Mouse (Mus musculus) cerebral cortex, adult 2 months (tissue): ENCODE results near the gene Acbd4.

Experiments
- WGBS: fragments of 180-500 bp; shearing (Covaris S2); methylation state at CpG from one replicate; pipeline ENCODE4 v1.1.7; 2018; 5-methylcytosine and 5-hydroxymethylcytosine counted together

The Acbd4 gene

DNA sequence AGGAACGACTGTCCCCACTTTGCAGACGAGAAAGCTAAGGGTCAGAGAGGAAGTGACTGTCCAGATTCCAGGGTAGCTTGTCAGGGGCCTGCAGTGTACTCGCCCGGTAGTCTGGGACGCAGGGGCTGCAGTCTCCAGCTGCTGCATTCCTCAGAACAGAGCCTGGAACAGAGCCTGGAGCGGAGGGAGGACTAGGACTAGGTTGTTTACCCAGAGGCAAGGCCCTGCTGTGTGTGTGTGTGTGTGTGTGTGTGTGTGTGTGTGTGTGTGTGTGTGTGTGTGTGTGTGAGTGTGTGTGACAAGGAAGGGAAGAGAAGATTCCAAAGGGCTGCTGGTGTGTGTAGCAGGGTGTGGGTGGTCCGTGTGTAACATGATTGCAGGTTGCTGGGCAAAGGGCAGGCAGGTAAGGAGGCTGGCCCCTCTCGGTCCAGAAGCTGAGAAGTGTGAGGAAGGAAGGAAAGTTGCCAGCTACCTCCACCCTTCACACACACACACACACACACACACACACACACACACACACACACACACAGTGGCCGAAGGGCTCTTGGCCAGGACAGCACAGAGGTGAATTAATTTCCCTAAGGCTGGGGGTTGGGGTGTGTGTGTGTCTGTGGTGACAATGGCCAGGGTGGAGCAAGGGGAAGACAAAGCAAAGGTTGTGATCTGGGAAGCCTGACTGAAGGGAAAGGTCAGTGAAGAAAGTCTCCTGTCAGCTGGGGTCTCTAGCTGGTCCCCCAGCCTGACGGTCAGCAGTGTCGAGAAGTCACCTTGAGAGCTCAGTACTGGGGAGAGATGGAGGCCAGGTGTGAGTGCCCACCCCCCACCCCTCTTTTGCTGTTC is 39.8 kb downstream of the Acbd4 start:
- 28% methylated on average over 11 of the region's 11 CpGs for WGBS

DNA sequence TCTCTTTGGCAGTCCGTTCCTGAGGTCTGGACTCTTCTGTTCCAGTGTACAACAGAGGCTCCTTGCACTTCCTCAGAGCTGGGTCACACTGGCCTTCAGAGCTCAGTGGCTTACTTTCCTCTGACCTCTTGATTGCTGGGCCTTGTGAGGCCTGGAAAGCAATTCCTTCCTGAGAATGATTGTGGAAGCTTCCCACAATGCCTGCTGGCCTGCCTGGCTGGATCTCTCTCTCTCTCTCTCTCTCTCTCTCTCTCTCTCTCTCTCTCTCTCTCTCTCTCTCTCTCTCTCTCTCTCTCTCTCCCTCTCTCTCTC is 40.4 kb downstream of the Acbd4 start:
- WGBS: 24% methylated on average over 1 of the region's 1 CpGs

DNA sequence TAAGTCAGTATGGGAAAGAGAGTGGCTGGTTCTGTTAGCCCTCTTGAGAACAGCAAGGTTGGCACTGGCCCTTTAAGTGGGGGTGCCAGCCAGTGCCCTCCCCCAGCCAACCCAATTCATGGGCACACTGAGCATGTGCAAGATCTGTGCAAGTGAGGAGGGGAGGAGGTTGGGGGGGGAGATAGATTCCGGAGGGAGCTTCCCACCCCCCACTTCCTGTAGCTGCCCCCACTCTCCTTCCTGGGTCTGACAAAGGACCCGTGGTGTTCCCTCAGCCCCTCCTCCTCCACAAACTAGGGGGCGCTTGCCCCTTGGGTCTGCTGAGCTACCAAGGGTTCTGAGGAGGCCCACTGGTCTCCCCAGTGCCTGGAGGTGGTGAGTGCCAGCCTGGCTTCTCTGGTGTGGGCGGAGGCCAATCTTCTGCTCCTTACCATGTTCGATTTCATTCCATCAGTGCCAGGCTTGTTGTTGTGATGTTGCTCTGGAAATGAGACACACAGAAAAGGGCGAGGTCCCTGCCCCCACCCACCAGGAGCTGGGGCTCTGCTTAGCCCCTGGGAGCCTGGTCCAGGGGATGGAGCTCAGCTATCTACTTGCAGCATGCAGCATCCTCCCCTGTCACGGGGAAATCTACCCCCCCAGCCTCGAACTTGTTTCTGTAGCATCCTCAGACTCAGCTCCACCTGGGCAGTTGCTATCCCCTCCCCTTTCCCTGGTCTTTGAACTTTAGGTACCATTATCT is 41.1 kb downstream of the Acbd4 start:
- 14% methylated on average over 8 of the region's 8 CpGs for WGBS

DNA sequence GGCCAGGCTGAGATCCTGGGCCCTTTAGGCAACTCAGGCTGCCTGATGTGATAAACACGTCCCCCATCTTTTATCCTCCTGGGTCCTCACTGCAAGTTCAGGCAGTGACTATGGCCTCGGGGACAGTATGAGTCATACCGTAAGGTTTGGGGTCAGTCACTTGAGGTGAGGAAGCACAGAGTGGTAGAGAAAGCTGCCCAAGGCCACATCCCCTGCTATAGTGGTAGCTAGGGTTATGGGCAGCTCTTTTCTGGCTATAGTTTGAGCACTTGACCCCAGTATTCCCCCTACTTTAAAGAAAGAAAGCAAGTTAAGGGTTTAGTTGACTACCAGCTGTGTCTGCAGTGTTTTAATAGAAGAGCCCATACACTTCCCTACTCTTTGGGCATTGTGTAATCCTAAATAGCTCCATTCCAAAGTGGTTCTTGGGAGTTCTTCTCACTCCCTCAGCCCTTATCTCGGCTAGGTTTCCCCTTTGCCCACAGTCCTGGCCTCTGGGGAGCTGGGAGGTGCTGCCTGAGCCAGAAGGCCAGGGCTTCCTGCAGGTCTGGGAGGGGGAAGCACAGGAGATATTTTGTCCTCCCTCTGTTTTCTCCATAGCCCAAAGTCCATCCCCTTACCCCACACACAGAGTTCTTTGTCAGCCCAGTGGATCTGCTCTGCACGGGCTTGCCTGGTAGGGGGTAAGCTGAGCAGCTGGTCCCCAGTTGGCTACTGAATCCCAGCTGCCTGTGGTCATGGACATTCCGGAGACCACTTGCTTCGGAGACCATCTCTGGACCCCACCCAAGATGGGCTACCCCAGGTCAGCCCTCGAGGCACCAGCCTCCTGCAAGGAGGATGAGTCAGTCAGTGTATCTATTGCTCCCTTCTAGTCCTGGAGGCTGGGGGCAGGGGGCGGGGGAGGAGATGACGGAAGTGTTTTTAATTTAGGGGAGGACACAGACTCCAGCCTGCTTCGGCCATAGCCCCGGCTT is 43.1 kb downstream of the Acbd4 start:
- 61% methylated on average over 12 of the region's 12 CpGs for WGBS

DNA sequence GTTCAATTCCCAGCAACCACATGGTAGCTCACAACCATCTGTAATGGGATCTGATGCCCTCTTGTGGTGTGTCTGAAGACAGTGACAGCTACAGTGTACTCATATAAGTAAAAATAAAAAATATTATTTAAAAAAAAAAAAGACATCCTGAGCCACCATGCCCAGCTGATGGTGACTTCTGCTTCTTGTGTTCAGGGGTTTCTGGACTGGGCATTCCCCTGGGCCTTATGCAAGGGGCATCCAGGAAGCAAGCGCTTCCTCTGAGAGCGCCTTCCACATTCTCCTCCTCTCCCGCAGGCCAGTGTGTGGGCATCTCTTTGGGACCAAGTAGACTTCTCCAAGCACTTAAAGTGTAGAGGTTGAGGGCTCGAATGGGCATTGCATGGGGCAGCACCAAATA is 44.9 kb downstream of the Acbd4 start:
- WGBS: 86% methylated on average over 4 of the region's 4 CpGs

DNA sequence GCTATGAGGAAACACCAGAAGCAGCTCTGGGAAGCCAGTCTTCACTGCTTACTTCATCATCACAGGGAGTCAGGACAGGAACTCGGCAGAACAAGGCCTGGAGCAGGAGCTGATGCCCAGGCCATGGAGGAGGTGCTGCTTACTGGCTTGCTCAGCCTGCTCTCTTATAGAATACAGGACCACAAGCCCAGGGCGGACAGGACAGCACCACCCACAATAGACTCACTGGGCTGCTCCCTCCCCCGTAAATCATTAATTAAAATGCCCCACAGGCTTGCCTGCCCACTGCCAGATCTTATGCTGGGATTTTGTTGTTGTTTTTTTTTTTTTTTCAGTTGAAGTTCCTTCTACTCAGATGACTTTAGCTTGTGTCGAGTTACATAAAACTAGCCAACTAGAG is 46.3 kb downstream of the Acbd4 start:
- 80% methylated on average over 4 of the region's 4 CpGs for WGBS

DNA sequence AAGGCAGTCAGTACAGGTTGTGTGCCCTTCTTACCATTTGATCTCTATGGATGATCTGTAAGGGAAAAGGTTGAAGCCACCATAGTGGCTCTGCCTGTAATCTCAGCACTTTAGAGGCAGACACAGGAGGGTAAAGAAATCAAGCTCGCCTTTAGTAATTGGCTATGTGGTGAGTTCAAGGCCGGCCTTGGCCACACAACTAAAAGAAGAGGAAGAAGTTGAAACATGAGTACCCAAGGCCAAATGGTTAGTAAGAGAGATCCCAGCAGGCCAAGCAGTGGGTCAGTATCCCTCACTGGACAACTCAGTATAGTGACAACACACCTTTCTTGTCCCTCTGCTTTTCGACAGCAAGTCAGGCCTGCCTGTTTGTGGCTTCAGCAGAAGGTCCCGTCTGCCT is 48.3 kb downstream of the Acbd4 start:
- 97% methylated on average over 4 of the region's 4 CpGs for WGBS

DNA sequence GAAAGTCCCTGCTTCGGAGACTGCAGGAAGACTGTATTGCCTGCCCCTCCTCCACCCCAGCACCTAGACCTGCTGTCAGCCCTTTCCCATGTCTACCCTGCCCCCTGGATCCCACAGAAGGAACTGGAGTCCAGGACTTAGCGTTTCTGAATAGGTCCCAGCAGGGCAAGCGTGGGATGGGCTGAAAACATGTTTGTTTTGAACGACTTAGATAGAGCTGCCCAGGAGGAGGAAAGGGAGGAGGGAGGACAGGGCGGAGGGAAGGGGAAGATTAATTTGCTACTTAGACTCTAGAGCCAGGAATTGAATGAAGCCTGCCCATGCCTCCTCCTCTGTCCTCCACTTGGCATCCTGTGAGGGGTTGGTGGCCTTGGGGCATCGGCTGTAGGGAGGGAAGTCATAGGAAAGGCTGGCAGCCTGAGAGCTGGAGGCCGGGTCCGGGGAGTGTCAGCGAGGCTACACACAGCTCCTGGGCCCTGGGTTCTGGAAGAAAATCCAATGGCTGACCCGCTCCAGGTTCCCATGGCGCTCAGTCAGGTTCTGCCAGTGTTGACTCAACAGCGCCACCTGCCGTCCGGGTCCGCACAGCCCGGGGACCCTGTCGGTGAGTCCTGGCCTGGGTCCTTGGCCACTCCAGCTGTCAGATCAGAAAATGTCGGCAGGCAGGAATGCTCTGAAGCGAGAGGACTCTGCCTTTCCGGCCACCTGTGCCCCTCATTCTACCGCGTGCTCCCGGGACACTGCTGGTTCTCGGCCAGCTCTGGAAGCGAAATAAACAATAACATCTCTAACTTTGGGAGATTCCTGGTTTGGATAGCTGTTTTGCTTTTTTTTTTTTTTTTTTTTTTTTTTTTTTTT is 57.4 kb downstream of the Acbd4 start:
- WGBS: 5% methylated on average over 25 of the region's 25 CpGs

DNA sequence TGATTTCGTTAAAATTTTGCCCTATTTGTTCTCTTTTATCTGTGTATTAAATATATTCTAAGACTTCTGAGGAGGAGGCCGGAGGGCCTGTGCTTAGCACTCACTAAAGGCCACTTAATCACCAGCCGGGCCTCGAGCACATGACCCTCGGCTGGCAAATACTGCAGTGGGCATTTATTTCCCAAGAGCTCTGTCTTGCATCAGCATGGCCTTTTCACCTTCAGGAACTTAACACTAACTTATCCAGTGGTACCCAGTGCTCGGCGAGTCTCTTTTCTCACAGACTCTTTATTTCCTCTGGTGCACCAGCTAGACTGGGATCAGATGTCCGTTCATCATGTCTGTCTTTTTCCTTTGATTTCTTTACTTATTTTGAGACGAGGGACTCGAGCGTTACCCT is 59.3 kb downstream of the Acbd4 start:
- 94% methylated on average over 11 of the region's 11 CpGs for WGBS

DNA sequence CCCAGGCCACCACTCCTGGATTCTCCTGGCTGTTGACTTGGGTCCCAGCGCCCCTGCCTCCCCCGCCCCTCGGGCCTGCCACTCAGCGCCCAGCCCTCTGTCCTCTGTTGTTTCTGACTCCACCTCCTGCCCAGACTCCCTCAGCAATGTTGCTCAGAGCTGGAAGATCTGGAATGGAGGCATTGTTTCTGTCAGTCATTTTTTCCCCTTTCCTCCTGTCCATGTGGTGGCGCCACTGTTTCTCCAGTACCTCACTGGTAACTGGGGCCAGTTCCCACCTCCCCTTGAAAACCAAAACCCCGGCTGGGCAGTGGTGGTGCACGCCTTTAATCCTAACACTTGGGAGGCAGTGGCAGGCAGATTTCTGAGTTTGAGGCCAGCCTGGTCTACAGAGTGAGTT is 60.0 kb downstream of the Acbd4 start:
- WGBS: 90% methylated on average over 7 of the region's 7 CpGs
